Mouse (Mus musculus): ENCODE measurements at regions not wholly inside any gene's neighbourhood (a gene's known extent, or its start where the extent isn't known, plus 50 kb on each side); places are given as distances from the start of the nearest gene placed in this dataset.

- no peak for DNase-seq (ENCODE audit: low spot score in 2 of 2)
These were observed 50.0 kb upstream of the Nt5e start for GRCm38 (mm10) chr9:88277031-88277430.

Data from layer of hippocampus, postnatal 10 days (tissue).